Mouse (Mus musculus) cerebellum, postnatal 25 days (tissue): Measurements from ENCODE around the gene Pelo.

Experiments used
- DNase-seq, 2 experiments: peaks; one replicate each; pipeline ENCODE4 v3.0.0; 2021; ENCODE audit warnings: mixed read lengths in 2 of 2

Gene Pelo

GRCm38 (mm10) chr13:115090069-115090976 is at the start of gene Pelo:
Gene Pelo (minus strand): TSS chr13:115090186.
- peak; percentile 93 to 96 for DNase-seq

- DNase-seq, result no peak
Measured at GRCm38 (mm10) chr13:115138513-115138912, 48.5 kb upstream of the Pelo start.

GRCm38 (mm10) chr13:115136761-115137160 is 46.8 kb upstream of the Pelo start:
- no peak for DNase-seq

- DNase-seq, result no peak
Measured at GRCm38 (mm10) chr13:115132435-115132834, 42.4 kb upstream of the Pelo start.

- no peak for DNase-seq
Measured at GRCm38 (mm10) chr13:115131381-115131780, 41.4 kb upstream of the Pelo start.

- DNase-seq, result no peak
Measured at GRCm38 (mm10) chr13:115130035-115130434, 40.0 kb upstream of the Pelo start.

GRCm38 (mm10) chr13:115127826-115128225 is 37.8 kb upstream of the Pelo start:
- DNase-seq, result no peak

GRCm38 (mm10) chr13:115126534-115126933 is 36.5 kb upstream of the Pelo start:
- DNase-seq, result no peak

- DNase-seq, result no peak
Measured at GRCm38 (mm10) chr13:115125130-115125529, 35.1 kb upstream of the Pelo start.

- DNase-seq, result no peak
Measured at GRCm38 (mm10) chr13:115124521-115124920, 34.5 kb upstream of the Pelo start.

GRCm38 (mm10) chr13:115118756-115119155 is 28.8 kb upstream of the Pelo start:
- DNase-seq, result no peak

GRCm38 (mm10) chr13:115118195-115118594 is 28.2 kb upstream of the Pelo start:
- DNase-seq, result no peak

GRCm38 (mm10) chr13:115116930-115117621 is 27.1 kb upstream of the Pelo start:
- DNase-seq, result no peak

GRCm38 (mm10) chr13:115109628-115110027 is 19.6 kb upstream of the Pelo start:
- DNase-seq, result no peak

- DNase-seq, result no peak
Measured at GRCm38 (mm10) chr13:115107436-115107835, 17.4 kb upstream of the Pelo start.

GRCm38 (mm10) chr13:115106183-115106582 is 16.2 kb upstream of the Pelo start:
- DNase-seq, result no peak

- DNase-seq, result no peak
Measured at GRCm38 (mm10) chr13:115102754-115103153, 12.8 kb upstream of the Pelo start.

GRCm38 (mm10) chr13:115101355-115102191 is 11.6 kb upstream of the Pelo start, which contains the start of the genes Gm49395 and Itga1:
Gene Gm49395 (minus strand): TSS chr13:115101921.
Gene Itga1 (minus strand): TSS chr13:115101964.
- DNase-seq, result peak; percentile 39 to 53

GRCm38 (mm10) chr13:115100381-115101177 is 10.6 kb upstream of the Pelo start:
- DNase-seq, result no peak

GRCm38 (mm10) chr13:115099381-115099780 is 9.4 kb upstream of the Pelo start:
- no peak for DNase-seq

- no peak for DNase-seq
Measured at GRCm38 (mm10) chr13:115098227-115098626, 8.2 kb upstream of the Pelo start.

- DNase-seq, result no peak
Measured at GRCm38 (mm10) chr13:115096965-115097364, 7.0 kb upstream of the Pelo start.
